Comparison of ENCODE assay signal across 8 mouse cellular contexts in the genomic region with DNA sequence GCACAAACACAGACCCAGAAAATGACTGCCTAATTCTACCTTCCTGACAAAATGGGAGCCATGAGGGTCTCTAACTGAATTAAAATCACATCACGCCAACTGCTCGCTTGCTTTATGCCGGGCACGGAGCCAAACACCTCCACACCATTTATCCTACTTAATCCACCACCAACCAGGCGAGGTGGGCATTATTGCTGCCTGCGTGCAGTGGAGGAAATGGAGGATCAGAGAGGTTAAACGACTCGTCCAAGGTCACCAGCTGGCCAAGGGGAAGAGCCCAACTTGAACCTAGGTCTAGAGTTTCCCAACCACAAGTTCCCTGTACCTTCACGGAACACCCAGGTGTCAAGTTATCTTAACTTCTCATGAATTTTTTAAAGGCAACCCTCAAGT. TPM values are rescaled to one million over a fixed set of nuclear protein-coding genes. Genes with fewer than 3 reads are reported as not detected.
DNase-seq lines count a peak whose midpoint lies in the region; ATAC-seq lines count a peak whose summit lies in the region.

No protein-coding gene starts in this region.

- peaks cover 41% of the 10 kb centered on the region for H3K4me1 ChIP-seq in lung, embryonic 15.5 days
- peaks cover 22% of the 10 kb centered on the region for H3K4me1 ChIP-seq in hindbrain, embryonic 14.5 days (replicated peaks; ENCODE audit: control insufficient read depth, insufficient read depth, low read length)
- peaks cover 20% of the 10 kb centered on the region for H3K4me1 ChIP-seq in liver, embryonic 13.5 days (replicated peaks)

- peaks cover 37% of the 10 kb centered on the region; the same call in 1 of the 2 replicates for H3K27me3 ChIP-seq in lung, embryonic 15.5 days
- peaks cover 29% of the 10 kb centered on the region for H3K27me3 ChIP-seq in hindbrain, embryonic 14.5 days (ENCODE audit: control insufficient read depth, insufficient read depth, low read length)
- peaks cover 69% of the 10 kb centered on the region for H3K27me3 ChIP-seq in liver, embryonic 13.5 days

- WGBS in lung, embryonic 15.5 days, result 4% methylated on average over 9 of the region's 9 CpGs
- WGBS in hindbrain, embryonic 14.5 days, result 2% methylated on average over 9 of the region's 9 CpGs
- 5% methylated on average over 9 of the region's 9 CpGs for WGBS in liver, embryonic 13.5 days (ENCODE audit: insufficient replicate concordance)

- peak overlapping the region; percentile 69 for H3K9ac ChIP-seq in lung, embryonic 15.5 days
- H3K9ac ChIP-seq in hindbrain, embryonic 14.5 days, result peak overlapping the region; percentile 78
- peak overlapping the region; percentile 61; the same call in 1 of the 2 replicates for H3K9ac ChIP-seq in liver, embryonic 13.5 days

- no peaks in the 10 kb centered on the region for H3K36me3 ChIP-seq in lung, embryonic 15.5 days
- H3K36me3 ChIP-seq in hindbrain, embryonic 14.5 days (replicated peaks; ENCODE audit: control insufficient read depth, insufficient read depth), result no peaks in the 10 kb centered on the region
- no peaks in the 10 kb centered on the region for H3K36me3 ChIP-seq in liver, embryonic 13.5 days

- peak overlapping the region; percentile 85 for H3K4me2 ChIP-seq in lung, embryonic 15.5 days
- H3K4me2 ChIP-seq in hindbrain, embryonic 14.5 days (replicated peaks), result peak overlapping the region; percentile 89
- peak overlapping the region; percentile 77 for H3K4me2 ChIP-seq in liver, embryonic 13.5 days

- no peak for ATAC-seq in lung, embryonic 15.5 days (ENCODE audit: borderline replicate concordance, extremely low read depth, low FRiP score, low TSS enrichment)
- ATAC-seq in hindbrain, embryonic 14.5 days (ENCODE audit: low FRiP score), result no peak
- ATAC-seq in liver, embryonic 13.5 days (ENCODE audit: low read depth), result no peak

- peak overlapping the region; percentile 81 for H3K4me3 ChIP-seq in lung, embryonic 15.5 days
- peak overlapping the region; percentile 79 for H3K4me3 ChIP-seq in hindbrain, embryonic 14.5 days (replicated peaks; ENCODE audit: low read length)
- peak overlapping the region; percentile 63 for H3K4me3 ChIP-seq in liver, embryonic 13.5 days (replicated peaks)

- H3K9me3 ChIP-seq in lung, embryonic 15.5 days, result no peaks in the 10 kb centered on the region
- no peaks in the 10 kb centered on the region for H3K9me3 ChIP-seq in hindbrain, embryonic 14.5 days (ENCODE audit: control insufficient read depth, low read length)
- H3K9me3 ChIP-seq in liver, embryonic 13.5 days (replicated peaks), result no peaks in the 10 kb centered on the region

- peak; percentile 45 to 90 for DNase-seq in adrenal gland, adult (ENCODE audit: inconsistent age in 2 of 2, low spot score in 1 of 2)
- no peak for DNase-seq in adrenal gland, postnatal 4 days (ENCODE audit: low spot score in 2 of 2)
- no peak for DNase-seq in lung, postnatal 4 days
- DNase-seq in hindbrain, embryonic 14.5 days (ENCODE audit: low spot score), result no peak
- no peak for DNase-seq in liver, embryonic 13.5 days
- peak; percentile 20 for DNase-seq in right cerebral cortex, postnatal 25 days
- DNase-seq in spleen, postnatal 10 days (ENCODE audit: low spot score in 2 of 2), result no peak

- H3K27ac ChIP-seq in lung, embryonic 15.5 days, result 0 out of 2 replicates have a peak overlapping the region, but pooled peaks have one; percentile 34
- H3K27ac ChIP-seq in hindbrain, embryonic 14.5 days, result no peak overlapping the region; the same call in 1 of the 2 replicates
- no peak overlapping the region for H3K27ac ChIP-seq in liver, embryonic 13.5 days

RNA-seq across cellular contexts. Expression of a gene that starts 2.3 kb away (rescaled TPM):
- total RNA-seq in adrenal gland, postnatal 4 days (2021), result 10 to 100 TPM; 29.0 to 34.7 TPM
- 4.5 and 4.6 TPM in 2 replicates for polyA plus RNA-seq in lung, embryonic 15.5 days (2015; fragmentation: Nextera tagmentation; extraction: Ambion mirVana)
- 4.6 and 5.5 TPM in 2 replicates for polyA plus RNA-seq in hindbrain, embryonic 14.5 days (2014; fragmentation: Nextera tagmentation; extraction: Ambion mirVana)
- 0.36 and 0.59 TPM in 2 replicates for polyA plus RNA-seq in liver, embryonic 13.5 days (2015; fragmentation: Nextera tagmentation; extraction: Ambion mirVana)

Comparison
In these comparisons a context has a peak if more than half of its experiments do, and no peak if none do; other contexts are left out.
1. DNase-seq: peak in adrenal gland, adult (2 of 2) and right cerebral cortex, postnatal 25 days (single experiment); none in adrenal gland, postnatal 4 days (0 of 2), lung, postnatal 4 days (0 of 2), hindbrain, embryonic 14.5 days (single experiment), liver, embryonic 13.5 days (single experiment) and spleen, postnatal 10 days (0 of 2).
2. Peak in every context shown above with its lines, with median percentiles within 50 percentile points of each other: H3K4me2 ChIP-seq, H3K4me3 ChIP-seq and H3K9ac ChIP-seq.